Mouse (Mus musculus) G1E-ER4 (cell line): ENCODE data around the gene 1700102P08Rik. TPM values are rescaled to one million over a fixed set of nuclear protein-coding genes. Genes with fewer than 3 reads are reported as not detected.

Experiments
- GATA1 ChIP-seq: IDR thresholded peaks from one replicate; pipeline ENCODE4 v1.8.0; 2012; ENCODE audit warnings: low read length, inconsistent platforms
- polyA plus RNA-seq: library from polyadenylated mRNA; stranded (reverse); fragments of >175 nt; gene quantifications from 2 replicates; pipeline ENCODE4 v1.2.3, GENCODE M21; 2012

The 1700102P08Rik gene
- 0.51 and 0.69 TPM in 2 replicates for polyA plus RNA-seq

- no peak for TF ChIP-seq GATA1
Measured at GRCm38 (mm10) chr9:108392676-108393075, at the start of gene 1700102P08Rik. Gene 1700102P08Rik (plus strand): TSS chr9:108392805.

DNA sequence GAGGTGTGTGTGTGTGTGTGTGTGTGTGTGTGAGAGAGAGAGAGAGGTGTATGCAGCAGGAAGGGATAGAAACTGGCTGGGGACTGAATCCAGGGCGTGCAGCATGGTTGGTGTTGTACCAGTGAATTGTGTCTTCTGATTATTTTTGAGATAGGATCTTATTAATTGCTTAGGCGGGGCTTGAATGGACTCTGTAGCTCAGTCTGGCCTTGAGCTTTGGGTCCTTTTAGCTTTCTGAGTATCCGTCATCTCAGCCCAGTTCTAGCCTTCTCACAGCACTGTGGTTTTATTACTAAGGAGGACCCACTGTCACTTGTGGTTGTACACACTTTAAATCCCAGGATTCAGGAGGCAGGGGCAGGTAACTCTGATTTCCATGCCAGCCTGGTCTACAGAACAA is 49.3 kb upstream of the 1700102P08Rik start:
- TF ChIP-seq GATA1 = no peak

GRCm38 (mm10) chr9:108343835-108344234 is 48.8 kb upstream of the 1700102P08Rik start:
- TF ChIP-seq GATA1 = no peak

DNA sequence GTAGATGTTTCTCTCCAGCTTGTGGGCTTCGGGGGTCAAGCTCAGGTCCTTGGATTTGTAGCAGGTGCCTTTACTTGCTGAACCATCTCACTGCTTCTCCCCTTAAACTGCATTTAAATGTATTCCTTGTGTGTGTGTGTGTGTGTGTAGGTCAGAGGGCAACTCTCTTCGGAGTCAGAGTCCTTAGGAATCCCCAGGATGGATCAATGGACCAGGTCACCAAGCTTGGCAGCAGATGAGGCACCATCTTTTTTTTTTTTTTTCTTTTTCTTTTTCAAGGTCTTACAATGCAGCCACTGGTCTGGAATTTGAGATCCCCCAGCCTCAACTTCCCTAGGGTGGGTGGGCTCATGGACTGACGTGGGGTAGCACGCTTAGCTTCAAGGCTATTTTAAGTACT is 48.1 kb upstream of the 1700102P08Rik start:
- TF ChIP-seq GATA1 = no peak

- no peak for TF ChIP-seq GATA1
Measured at GRCm38 (mm10) chr9:108347024-108347423, 45.6 kb upstream of the 1700102P08Rik start.

DNA sequence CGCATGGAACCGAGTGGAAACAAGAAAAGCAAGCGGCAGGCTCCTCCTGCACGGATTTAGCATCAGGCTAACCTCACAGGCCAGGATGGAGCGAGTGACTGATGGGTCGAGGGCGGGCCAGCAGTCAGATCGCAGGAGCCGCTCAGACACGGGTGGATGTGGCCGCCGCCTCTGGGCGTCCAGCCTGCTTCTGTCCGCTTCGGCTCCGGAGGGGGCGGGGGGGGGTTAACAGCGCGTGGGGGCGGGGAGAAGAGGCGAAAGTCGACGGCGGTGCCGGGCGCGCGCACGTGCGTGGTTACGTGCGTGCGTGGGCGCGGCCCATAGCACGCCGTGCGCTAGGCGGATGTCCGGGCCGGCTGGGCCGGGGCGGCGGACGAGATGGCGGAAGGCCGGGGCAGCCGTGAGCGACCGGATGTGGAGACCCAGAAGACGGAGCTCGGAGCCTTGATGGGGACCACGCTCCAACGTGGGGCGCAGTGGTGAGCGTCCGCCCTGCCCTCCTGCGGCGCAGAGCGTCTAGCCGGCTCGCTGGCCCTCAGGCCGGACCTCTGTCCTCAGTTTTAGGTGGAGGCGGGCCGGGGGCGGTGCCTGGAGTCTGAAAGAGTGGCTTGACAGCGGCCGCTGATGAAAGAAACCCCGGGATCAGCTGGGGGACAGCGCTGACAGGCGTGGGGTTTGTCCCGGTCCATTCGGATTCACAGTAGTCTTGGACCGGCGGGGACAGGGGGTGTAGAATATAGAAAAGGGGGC is 44.9 kb upstream of the 1700102P08Rik start, which contains the start of gene Usp4:
Gene Usp4, plus strand, starts transcription at position 314 of the 750 bp plus-strand sequence.
- TF ChIP-seq GATA1 = no peak

DNA sequence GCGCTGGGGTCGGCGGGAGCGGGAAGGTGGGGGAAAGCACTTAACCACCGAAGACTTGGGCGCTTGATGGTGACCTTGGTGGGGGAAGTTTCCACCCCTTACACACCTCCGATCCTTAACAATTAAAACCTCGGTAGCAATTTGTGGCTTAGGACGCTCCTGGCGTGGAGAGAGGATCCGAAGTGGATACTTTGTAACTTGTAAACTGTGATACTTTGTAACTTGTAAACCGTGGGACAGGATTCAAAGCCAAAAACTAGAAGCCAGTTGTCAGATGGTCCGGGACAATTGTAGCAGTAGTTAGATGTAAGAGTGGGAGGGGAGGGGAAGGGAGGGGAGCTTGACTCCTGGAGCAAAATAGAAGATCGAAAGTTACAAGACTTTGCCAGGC is 44.3 kb upstream of the 1700102P08Rik start:
- no peak for TF ChIP-seq GATA1

- TF ChIP-seq GATA1 = no peak
Measured at GRCm38 (mm10) chr9:108349727-108350126, 42.9 kb upstream of the 1700102P08Rik start.

DNA sequence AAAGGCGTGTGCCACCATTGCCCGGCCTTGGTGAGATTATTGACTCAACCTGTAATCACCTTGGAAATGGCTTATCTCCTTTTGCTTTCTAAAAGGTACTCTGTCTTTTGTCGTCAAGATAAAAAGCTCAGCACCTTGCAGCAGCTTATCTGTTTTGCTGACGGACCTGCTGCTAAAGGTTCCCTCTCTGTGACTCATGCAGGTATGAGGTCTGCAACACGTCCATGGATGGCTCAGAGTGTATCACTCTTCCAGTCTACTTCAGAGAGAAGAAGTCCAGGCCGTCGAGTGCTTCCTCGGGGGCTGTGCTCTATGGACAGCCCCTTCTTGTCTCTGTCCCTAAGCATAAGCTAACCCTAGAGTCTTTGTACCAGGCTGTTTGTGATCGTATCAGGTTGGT is 14.4 kb upstream of the 1700102P08Rik start:
- TF ChIP-seq GATA1 = no peak

- TF ChIP-seq GATA1 = no peak
Measured at GRCm38 (mm10) chr9:108378736-108379135, 13.9 kb upstream of the 1700102P08Rik start.

GRCm38 (mm10) chr9:108379294-108379693 is 13.3 kb upstream of the 1700102P08Rik start:
- no peak for TF ChIP-seq GATA1

- no peak for TF ChIP-seq GATA1
Measured at GRCm38 (mm10) chr9:108381382-108381781, 11.2 kb upstream of the 1700102P08Rik start.

DNA sequence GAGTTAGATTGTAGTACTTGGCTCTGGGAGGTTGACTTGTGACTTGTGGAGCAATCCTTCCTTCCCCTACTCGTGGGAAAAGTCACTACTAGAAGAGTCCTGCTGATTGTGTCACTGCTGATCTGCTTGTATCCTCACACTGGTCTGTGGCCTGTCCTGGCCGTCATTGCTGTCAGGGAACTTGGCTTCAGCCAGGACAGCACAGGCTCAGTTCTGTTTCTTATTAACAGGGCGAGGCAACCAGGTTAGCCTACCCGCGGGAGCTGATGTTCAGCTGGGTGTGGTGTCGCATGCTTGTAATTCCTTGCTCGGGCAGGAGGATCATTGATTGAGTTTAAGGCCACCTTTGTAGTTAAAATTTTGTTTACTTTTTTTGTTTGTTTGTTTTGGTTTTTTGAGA is 7.6 kb upstream of the 1700102P08Rik start:
- no peak for TF ChIP-seq GATA1

GRCm38 (mm10) chr9:108386816-108387215 is 5.8 kb upstream of the 1700102P08Rik start:
- no peak for TF ChIP-seq GATA1

DNA sequence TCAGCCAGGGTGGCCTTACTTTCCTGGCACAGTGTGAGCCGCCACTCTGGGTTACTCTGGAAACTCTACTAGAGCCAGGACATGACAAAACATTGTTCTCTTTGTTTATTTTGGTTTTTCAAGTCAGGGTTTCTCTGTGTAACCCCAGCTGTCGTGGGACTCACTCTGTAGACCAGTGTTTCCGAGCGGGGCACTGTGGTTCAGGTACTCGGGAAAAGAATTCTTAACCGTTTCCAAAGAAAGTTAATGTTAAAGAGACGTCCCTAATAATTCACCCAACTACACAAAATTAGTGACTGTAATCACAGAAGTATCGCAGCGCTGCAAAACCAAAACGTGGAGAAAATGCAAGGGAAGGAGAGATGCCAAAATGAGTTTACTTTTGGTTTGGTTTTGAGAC is 4.0 kb upstream of the 1700102P08Rik start:
- no peak for TF ChIP-seq GATA1

DNA sequence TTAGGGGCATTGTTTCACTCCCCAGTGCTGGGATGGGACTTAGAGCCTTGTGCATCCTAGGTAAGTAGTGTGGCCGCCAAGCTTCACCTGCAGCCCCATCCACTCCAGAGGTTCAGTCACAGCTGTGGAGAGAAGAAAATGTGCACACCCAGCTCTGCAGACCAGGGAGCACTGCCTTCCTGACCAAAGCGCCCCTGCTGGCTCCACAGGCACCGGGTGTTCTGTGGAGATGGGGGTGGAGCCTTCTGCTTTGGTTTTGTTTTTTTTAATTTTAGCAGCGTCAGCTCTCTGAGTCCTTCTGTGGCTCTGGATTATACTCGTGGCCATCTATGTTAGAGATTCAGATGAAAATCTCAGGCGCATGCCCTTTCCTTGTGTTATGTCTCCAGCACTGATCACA is 3.4 kb upstream of the 1700102P08Rik start:
- TF ChIP-seq GATA1 = no peak

DNA sequence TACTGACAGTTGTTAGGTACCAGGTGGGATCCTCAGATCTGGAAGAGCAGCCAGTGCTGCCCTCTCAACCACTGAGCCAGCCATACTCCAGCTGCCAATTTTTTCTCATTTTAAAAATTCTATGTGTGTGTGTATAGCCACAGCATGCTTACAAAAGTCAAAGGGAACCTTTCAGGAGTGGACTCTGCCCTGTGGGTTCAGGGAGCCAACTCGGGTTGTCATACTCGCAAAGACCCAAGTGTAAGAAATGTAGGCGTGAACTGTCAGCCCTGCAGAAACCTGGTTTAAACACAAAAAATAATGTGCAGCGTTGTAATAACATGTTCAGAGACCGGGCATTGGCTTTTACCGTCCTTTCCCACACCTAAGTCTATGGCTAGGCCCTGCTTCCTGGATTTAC is 1.6 kb downstream of the 1700102P08Rik start:
- no peak for TF ChIP-seq GATA1

DNA sequence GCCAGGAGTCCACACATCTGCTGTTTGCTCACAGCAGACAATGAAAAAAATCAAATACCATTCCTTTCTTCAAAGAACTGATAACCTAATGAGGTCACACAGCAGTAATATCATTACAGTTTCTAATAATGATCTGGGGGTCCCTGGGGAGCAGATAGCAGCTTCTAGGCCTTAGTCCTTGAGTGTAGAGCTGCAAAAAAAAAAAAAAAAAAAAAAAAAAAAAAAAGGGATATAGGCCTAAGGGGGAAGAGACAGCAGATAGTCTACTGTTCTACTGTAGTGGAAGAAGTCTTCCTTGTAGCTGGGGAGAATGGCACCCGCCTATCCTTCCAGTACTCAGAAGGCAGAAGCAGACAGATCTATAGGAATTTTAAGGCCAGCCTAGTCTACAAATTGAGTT is 2.8 kb downstream of the 1700102P08Rik start:
- no peak for TF ChIP-seq GATA1

- no peak for TF ChIP-seq GATA1
Measured at GRCm38 (mm10) chr9:108398324-108398723, 5.7 kb downstream of the 1700102P08Rik start.
